Mouse (Mus musculus): ENCODE measurements at regions not wholly inside any gene's neighbourhood (a gene's known extent, or its start where the extent isn't known, plus 50 kb on each side); places are given as distances from the start of the nearest gene placed in this dataset.

DNA sequence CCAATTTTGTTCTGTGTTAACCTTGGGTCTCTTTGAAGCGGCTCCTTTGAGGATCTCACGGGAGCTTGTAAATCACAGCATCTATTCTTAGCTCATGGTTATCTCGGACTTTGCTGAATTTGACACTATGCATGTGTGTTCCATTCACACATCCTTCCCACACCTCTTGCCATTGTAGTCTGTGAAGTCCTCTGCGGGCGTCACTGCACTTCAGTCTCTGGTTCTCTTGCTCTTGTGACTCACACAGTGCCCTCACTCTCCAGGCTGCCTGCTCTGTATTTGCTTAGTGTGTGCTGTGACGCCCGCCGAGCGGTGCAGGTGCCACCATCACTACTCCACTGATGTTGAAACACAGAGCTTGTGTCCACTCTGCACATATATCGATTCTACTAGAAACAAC is 1271.2 kb downstream of the Synb start:
- no peak for DNase-seq (ENCODE audit: low read depth, low spot score)
- H3K4me3 ChIP-seq (ENCODE audit: insufficient read depth in 1 of 2, low read depth in 1 of 2, low read length in 2 of 2, poor library complexity in 1 of 2, severe bottlenecking in 1 of 2), result no peak overlapping the region
- no peaks in the 10 kb centered on the region for H3K9me3 ChIP-seq (ENCODE audit: control insufficient read depth, insufficient read depth, low read depth, low read length)
- no peak overlapping the region for H3K9ac ChIP-seq (ENCODE audit: insufficient read depth, low read depth, low read length, poor library complexity, severe bottlenecking)
- no peak overlapping the region for H3K27ac ChIP-seq (ENCODE audit: insufficient read depth, low read depth, low read length, poor library complexity, severe bottlenecking)
- no peaks in the 10 kb centered on the region for H3K36me3 ChIP-seq (ENCODE audit: control insufficient read depth, insufficient read depth, low read length, poor library complexity, severe bottlenecking)
- in situ Hi-C loops (cut with MboI; ENCODE audit: low sequenced_read_pairs in 2 of 2, unreplicated experiment in 2 of 2), result no loop called here
- H3K4me1 ChIP-seq (ENCODE audit: control insufficient read depth in 2 of 2, insufficient read depth in 2 of 2, low read length in 2 of 2, poor library complexity in 1 of 2), result no peaks in the 10 kb centered on the region
- TF ChIP-seq ZNF384 (IDR thresholded peaks at IDR 0.05; ENCODE audit: low read depth, low read length) (no peak), ZC3H11A (IDR thresholded peaks at IDR 0.05; ENCODE audit: borderline replicate concordance, low read depth, low read length) (no peak), HCFC1 (IDR thresholded peaks at IDR 0.05; ENCODE audit: borderline replicate concordance, insufficient read depth, low read length) (no peak), CHD2 (IDR thresholded peaks at IDR 0.05; ENCODE audit: low read depth, low read length) (no peak), MAFK (IDR thresholded peaks at IDR 0.05; ENCODE audit: insufficient read depth, low read depth, low read length) (no peak)

DNA sequence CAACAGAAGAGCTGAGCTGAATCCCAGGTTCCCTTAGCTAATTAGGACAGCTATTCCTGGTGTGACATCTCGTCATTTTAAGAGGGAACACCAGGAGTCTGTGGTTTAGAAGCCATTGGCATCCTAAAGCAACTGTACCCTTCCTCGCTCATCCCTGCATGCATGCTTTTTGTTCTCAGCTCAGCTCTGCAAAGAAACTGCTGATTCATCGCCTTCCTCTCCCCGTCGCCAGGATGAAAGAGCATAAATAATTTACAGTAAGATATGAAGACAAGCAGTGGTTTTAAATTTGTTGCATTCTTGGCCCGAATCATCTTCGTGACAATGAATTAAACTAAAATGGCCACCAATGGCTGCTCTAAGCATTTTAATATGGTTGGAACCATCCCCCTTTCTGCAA is 1272.9 kb downstream of the Synb start:
- Histone ChIP-seq H3K9me3 (ENCODE audit: control insufficient read depth, insufficient read depth, low read depth, low read length) (no peaks in the 10 kb centered on the region), H3K4me1 (ENCODE audit: control insufficient read depth in 2 of 2, insufficient read depth in 2 of 2, low read length in 2 of 2, poor library complexity in 1 of 2) (no peaks in the 10 kb centered on the region), H3K36me3 (ENCODE audit: control insufficient read depth, insufficient read depth, low read length, poor library complexity, severe bottlenecking) (no peaks in the 10 kb centered on the region), H3K27ac (ENCODE audit: insufficient read depth, low read depth, low read length, poor library complexity, severe bottlenecking) (no peak overlapping the region), H3K4me3 (ENCODE audit: insufficient read depth in 1 of 2, low read depth in 1 of 2, low read length in 2 of 2, poor library complexity in 1 of 2, severe bottlenecking in 1 of 2) (no peak overlapping the region), H3K9ac (ENCODE audit: insufficient read depth, low read depth, low read length, poor library complexity, severe bottlenecking) (no peak overlapping the region)
- DNase-seq (ENCODE audit: low read depth, low spot score), result no peak
- in situ Hi-C loops (cut with MboI; ENCODE audit: low sequenced_read_pairs in 2 of 2, unreplicated experiment in 2 of 2), result no loop called here
- TF ChIP-seq MAFK (IDR thresholded peaks at IDR 0.05; ENCODE audit: insufficient read depth, low read depth, low read length) (peak; percentile 36; the same call in 1 of the 2 replicates), ZC3H11A (IDR thresholded peaks at IDR 0.05; ENCODE audit: borderline replicate concordance, low read depth, low read length) (no peak)

DNA sequence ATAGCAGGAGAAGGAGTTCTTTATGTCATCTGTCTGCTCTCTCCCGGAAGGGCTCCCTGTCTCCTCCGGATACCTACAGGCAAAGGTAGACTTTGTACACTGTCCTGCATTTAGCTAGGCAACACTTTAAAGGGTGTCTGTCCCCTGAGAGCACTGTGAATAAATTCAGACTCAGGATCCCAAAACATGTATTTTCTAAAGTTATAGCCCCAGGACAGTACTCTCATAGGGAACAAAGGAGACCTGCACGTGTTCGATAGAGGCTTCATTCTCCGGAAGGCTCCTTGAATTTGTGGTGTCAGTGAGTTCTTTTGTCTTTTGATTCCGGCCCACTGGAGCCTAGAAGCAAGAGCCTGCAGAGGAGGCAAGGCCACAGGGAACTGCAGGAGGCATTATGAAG is 1273.3 kb downstream of the Synb start:
- in situ Hi-C loops (cut with MboI; ENCODE audit: low sequenced_read_pairs in 2 of 2, unreplicated experiment in 2 of 2), result no loop called here
- H3K27ac ChIP-seq (ENCODE audit: insufficient read depth, low read depth, low read length, poor library complexity, severe bottlenecking), result no peak overlapping the region
- no peak overlapping the region for H3K9ac ChIP-seq (ENCODE audit: insufficient read depth, low read depth, low read length, poor library complexity, severe bottlenecking)
- no peaks in the 10 kb centered on the region for H3K9me3 ChIP-seq (ENCODE audit: control insufficient read depth, insufficient read depth, low read depth, low read length)
- no peaks in the 10 kb centered on the region for H3K4me1 ChIP-seq (ENCODE audit: control insufficient read depth in 2 of 2, insufficient read depth in 2 of 2, low read length in 2 of 2, poor library complexity in 1 of 2)
- no peak for TF ChIP-seq ZC3H11A (IDR thresholded peaks at IDR 0.05; ENCODE audit: borderline replicate concordance, low read depth, low read length)
- TF ChIP-seq CHD2 (IDR thresholded peaks at IDR 0.05; ENCODE audit: low read depth, low read length), result no peak
- TF ChIP-seq ZNF384 (IDR thresholded peaks at IDR 0.05; ENCODE audit: low read depth, low read length), result no peak
- no peak for TF ChIP-seq MAFK (IDR thresholded peaks at IDR 0.05; ENCODE audit: insufficient read depth, low read depth, low read length)
- no peak for TF ChIP-seq HCFC1 (IDR thresholded peaks at IDR 0.05; ENCODE audit: borderline replicate concordance, insufficient read depth, low read length)
- no peaks in the 10 kb centered on the region for H3K36me3 ChIP-seq (ENCODE audit: control insufficient read depth, insufficient read depth, low read length, poor library complexity, severe bottlenecking)
- H3K4me3 ChIP-seq (ENCODE audit: insufficient read depth in 1 of 2, low read depth in 1 of 2, low read length in 2 of 2, poor library complexity in 1 of 2, severe bottlenecking in 1 of 2), result no peak overlapping the region
- DNase-seq (ENCODE audit: low read depth, low spot score), result no peak

DNA sequence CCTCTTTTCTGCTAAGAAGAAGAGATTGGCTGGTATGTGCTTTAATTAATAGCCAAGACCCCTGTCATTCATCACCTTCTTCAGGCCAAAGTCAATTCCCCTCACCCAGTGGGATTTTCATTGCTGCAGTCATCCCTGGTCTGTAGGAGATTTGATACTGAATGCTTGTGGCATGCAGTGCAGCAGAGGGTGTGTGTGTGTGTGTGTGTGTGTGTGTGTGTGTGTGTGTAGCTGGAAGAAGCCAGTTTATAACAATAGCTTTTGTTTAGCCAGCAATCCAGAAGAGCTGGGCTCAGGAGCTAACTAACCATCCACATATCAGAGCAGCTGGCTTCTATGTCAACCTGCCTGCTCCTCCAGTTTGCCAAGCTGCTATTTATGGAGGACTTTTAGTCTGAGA is 1275.4 kb downstream of the Synb start:
- H3K36me3 ChIP-seq (ENCODE audit: control insufficient read depth, insufficient read depth, low read length, poor library complexity, severe bottlenecking), result no peaks in the 10 kb centered on the region
- H3K27ac ChIP-seq (ENCODE audit: insufficient read depth, low read depth, low read length, poor library complexity, severe bottlenecking), result no peak overlapping the region
- H3K4me3 ChIP-seq (ENCODE audit: insufficient read depth in 1 of 2, low read depth in 1 of 2, low read length in 2 of 2, poor library complexity in 1 of 2, severe bottlenecking in 1 of 2), result no peak overlapping the region
- no peaks in the 10 kb centered on the region for H3K4me1 ChIP-seq (ENCODE audit: control insufficient read depth in 2 of 2, insufficient read depth in 2 of 2, low read length in 2 of 2, poor library complexity in 1 of 2)
- in situ Hi-C loops (cut with MboI; ENCODE audit: low sequenced_read_pairs in 2 of 2, unreplicated experiment in 2 of 2), result no loop called here
- H3K9ac ChIP-seq (ENCODE audit: insufficient read depth, low read depth, low read length, poor library complexity, severe bottlenecking), result no peak overlapping the region
- DNase-seq (ENCODE audit: low read depth, low spot score), result no peak
- peaks cover 2% of the 10 kb centered on the region; the same call in 1 of the 2 replicates for H3K9me3 ChIP-seq (ENCODE audit: control insufficient read depth, insufficient read depth, low read depth, low read length)
- TF ChIP-seq ZNF384 (IDR thresholded peaks at IDR 0.05; ENCODE audit: low read depth, low read length), result no peak
- no peak for TF ChIP-seq CHD2 (IDR thresholded peaks at IDR 0.05; ENCODE audit: low read depth, low read length)
- TF ChIP-seq HCFC1 (IDR thresholded peaks at IDR 0.05; ENCODE audit: borderline replicate concordance, insufficient read depth, low read length), result no peak
- no peak for TF ChIP-seq ZC3H11A (IDR thresholded peaks at IDR 0.05; ENCODE audit: borderline replicate concordance, low read depth, low read length)

DNA sequence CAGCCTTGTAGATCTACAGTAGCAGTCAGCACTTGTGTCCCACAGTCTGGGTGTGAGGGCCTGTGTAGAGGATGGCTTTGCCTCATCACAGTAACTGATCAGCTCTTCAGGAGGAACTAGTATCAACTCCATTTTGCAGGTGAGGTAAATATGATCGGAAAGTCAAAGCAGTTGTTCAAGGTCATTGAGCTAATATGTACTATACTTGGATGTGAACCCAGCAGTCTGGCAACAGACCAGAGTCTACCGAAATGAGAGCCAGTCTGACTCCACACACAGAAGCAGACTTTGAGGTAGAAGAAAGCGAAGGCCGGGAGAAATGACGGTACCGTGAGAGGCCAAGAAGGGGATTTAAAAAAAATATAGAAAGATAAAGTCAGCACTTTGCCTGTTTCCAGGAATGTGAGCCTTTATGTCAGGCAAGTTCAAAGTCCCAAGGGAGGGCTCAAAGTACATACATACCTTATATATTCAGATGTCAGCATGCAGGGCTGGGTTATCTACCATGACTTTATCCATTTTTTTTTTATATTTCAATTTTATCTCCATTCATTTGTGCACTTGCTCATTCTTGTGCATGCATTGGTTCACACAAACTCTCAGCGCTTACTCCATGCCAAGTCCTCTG is 1297.2 kb downstream of the Synb start:
- no peak for TF ChIP-seq ZNF384 (IDR thresholded peaks at IDR 0.05; ENCODE audit: low read depth, low read length)
- no peak for TF ChIP-seq CHD2 (IDR thresholded peaks at IDR 0.05; ENCODE audit: low read depth, low read length)
- TF ChIP-seq ZC3H11A (IDR thresholded peaks at IDR 0.05; ENCODE audit: borderline replicate concordance, low read depth, low read length), result no peak
- no peak for TF ChIP-seq MAFK (IDR thresholded peaks at IDR 0.05; ENCODE audit: insufficient read depth, low read depth, low read length)
- TF ChIP-seq HCFC1 (IDR thresholded peaks at IDR 0.05; ENCODE audit: borderline replicate concordance, insufficient read depth, low read length), result no peak
- Histone ChIP-seq H3K36me3 (ENCODE audit: control insufficient read depth, insufficient read depth, low read length, poor library complexity, severe bottlenecking) (no peaks in the 10 kb centered on the region), H3K9me3 (ENCODE audit: control insufficient read depth, insufficient read depth, low read depth, low read length) (no peaks in the 10 kb centered on the region), H3K27ac (ENCODE audit: insufficient read depth, low read depth, low read length, poor library complexity, severe bottlenecking) (no peak overlapping the region), H3K9ac (ENCODE audit: insufficient read depth, low read depth, low read length, poor library complexity, severe bottlenecking) (no peak overlapping the region), H3K4me1 (ENCODE audit: control insufficient read depth in 2 of 2, insufficient read depth in 2 of 2, low read length in 2 of 2, poor library complexity in 1 of 2) (no peaks in the 10 kb centered on the region), H3K4me3 (ENCODE audit: insufficient read depth in 1 of 2, low read depth in 1 of 2, low read length in 2 of 2, poor library complexity in 1 of 2, severe bottlenecking in 1 of 2) (no peak overlapping the region)
- DNase-seq (ENCODE audit: low read depth, low spot score), result no peak
- in situ Hi-C loops (cut with MboI; ENCODE audit: low sequenced_read_pairs in 2 of 2, unreplicated experiment in 2 of 2), result loop anchor here in 1 of 2 experiments (10.0 to 25.0 kb wide), 2 partner anchors 148 to 490 kb away; no protein-coding TSS in a partner anchor

Measured in ES-E14 (cell line).